Mouse (Mus musculus) left cerebral cortex, adult 8-10 months (tissue): ENCODE results near the gene Bptf. TPM values are rescaled to one million over a fixed set of nuclear protein-coding genes. Genes with fewer than 3 reads are reported as not detected.
"Not testable (repeated sequence)": the region's sequence is repeated elsewhere in the genome, so short reads cannot be mapped to it uniquely, and the experiment has no call there.

Experiments used
- DNase-seq, 2 experiments: peaks; one replicate each; pipeline ENCODE4 v3.0.0; 2022; ENCODE audit warnings: low spot score in 2 of 2
- total RNA-seq, 4 experiments: library from RNA; stranded (reverse); gene quantifications; 2 replicates each; pipeline ENCODE4 v1.2.4; 2022

The Bptf gene
- total RNA-seq, 4 experiments from 2014 or later = 62.9 to 76.6 (median 65.4) TPM

DNA sequence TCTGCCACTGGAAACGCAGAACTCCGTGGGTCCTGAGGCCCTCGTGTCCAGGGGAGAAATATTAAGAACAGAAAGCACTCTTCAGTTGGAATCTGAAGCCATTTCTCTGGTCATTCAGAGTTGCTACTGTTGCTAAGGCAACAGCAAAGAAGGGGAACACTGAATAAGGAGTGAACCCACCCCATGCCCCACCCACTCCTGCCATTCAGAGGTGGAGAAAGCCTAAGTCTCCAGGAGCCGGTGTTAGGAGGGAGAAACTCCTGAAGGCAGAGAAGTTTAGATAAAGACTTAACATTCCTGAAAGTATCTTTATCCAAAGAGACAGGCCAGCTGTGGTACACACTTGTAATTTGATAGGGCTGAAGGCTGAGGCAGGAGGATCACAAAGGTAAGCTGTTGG is 112.6 kb downstream of the Bptf start:
- DNase-seq = no peak

DNA sequence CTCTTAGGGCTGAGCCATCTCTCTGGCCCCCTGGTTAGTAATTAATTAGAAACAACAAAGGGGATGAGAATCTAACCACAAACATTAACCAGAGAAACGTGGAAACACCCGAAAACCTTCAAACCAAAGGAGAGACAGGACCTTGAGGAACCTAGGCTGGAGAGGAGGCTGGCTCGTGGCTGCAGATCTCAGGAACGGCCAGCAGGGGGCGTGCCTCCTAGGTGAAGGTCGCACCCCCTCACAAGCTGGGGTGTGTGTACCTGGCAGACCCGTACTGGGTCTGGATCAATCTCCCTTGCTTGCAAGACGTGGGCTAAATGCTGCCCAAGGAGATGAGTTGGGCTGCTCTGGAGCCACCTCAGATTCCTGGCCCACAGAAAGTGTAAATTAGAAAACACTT is 113.3 kb downstream of the Bptf start:
- no peak for DNase-seq

DNA sequence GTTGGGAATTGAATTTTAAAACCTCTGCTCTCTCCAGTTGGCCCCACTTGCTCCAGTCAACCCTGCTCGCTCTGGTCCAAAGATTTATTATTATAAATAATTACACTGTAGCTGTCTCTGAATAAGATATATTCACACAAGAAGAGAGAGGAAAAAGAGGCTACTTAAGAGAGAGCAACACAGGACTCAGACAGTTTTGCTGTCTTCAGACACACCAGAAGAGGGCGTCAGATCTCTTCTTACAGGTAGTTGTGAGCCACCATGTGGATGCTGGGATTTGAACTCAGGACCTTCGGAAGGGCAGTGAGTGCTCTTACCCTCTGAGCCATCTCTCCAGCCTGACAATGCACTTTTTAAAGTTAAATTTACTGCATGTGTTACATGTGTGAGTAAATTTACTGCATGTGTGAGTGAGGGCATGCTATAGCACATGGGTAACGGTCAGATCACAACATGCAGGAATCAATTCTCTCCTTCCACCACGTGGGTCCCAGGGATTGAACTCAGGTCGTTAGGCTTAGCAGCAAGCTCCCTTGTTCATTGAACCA is 114.5 kb downstream of the Bptf start:
- no peak for DNase-seq

DNA sequence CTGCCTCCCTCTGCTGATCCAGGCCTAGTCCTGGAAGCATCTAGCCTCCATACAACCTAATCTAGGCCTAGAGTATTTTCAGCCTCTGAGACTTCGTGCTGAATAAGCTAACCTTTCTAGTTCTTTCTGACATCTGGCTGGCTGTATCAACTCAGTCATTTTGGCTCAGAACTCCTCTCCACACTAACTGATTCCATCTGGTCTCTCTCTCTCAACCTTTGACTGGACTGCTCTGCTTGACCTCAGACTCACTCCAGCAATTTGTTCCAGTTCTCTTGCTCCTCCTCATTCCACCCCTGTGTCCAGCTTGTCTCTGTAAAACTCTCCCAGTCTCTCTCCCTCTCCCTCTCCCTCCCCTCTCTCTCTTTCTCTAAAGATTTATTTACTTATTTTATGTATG is 115.0 kb downstream of the Bptf start:
- no peak for DNase-seq

DNA sequence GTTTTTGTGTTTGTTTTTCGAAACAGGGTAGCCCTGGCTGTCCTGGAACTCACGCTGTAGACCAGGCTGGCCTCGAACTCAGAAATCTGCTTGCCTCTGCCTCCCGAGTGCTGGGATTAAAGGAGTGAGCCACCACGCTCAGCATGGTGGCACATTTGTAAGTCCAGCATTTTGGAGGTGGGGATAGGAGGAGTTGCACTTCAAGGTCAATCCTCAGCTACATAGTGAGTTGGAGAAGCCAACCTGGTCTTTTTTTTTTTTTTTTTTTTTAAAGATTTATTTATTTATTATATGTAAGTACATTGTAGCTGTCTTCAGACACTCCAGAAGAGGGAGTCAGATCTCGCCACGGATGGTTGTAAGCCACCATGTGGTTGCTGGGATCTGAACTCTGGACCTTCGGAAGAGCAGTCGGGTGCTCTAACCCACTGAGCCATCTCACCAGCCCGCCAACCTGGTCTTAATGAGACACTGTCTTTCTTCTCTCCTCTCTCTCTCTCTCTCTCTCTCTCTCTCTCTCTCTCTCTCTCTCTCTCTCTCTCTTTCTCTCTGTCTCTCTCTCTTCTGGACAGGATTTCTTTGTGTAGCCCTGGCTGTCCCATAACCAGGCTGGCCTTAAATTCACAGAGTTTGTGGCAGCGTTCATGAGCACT is 116.3 kb downstream of the Bptf start:
- DNase-seq = not testable (repeated sequence)

DNA sequence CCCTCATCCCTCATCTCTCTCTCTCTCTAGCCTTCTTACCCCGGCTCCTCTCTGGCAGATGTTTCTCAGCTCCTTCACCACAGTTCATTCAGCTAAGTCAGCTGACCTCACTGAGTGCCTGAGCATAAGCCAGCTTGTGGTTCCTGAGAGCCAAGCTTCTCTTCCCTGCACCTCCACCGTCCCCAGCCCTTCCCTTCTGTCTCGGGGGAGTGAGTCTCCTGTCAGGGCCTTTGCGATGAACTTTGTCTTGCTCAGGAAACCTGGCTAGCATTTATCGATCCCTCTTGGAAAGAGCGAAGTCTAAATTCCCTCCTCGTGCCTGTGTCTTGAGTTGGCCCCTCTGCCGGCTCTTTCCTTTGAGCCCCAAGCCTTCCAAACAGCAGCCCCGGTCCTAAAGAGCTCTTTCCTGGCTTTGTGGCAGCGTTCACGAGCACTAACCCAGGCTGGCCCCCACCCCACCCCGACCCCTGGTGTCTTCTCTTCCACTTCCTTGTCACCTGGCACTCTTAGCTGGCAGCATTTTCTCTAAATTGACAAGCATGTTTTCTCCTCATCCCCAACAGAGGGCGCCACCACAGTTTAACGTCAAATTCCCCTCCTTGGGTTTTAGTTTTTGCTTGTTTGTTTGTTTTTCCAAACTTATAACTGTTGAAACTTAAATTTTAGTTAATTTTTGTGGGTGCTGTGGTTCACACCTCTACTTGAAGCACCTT is 117.2 kb downstream of the Bptf start:
- no peak for DNase-seq

DNA sequence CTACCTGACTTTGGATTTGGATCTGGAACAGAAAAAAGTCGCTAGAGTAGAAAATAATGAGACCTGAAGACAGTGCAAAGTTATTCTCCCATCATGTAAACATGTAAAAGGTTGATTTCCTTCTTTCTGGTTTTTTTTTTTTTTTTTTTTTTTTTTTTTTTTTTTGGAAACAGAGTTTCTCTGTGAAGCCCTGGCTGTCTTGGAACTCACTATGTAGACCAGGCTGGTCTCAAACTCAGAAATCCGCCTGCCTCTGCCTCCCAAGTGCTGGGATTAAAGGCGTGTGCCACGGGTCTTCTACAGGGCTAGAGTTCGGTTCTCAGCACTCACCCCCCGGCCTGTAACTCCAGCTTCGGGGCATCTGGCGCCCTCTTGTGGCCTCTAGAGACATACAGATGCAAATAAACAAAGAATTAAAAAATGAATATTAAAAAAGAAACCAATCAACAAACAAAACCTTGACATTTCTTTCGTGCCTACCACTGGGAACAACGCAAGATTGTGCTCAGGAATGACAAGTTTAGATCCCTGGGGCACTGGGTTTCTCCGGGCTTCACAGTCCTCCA is 117.8 kb downstream of the Bptf start:
- DNase-seq = no peak

DNA sequence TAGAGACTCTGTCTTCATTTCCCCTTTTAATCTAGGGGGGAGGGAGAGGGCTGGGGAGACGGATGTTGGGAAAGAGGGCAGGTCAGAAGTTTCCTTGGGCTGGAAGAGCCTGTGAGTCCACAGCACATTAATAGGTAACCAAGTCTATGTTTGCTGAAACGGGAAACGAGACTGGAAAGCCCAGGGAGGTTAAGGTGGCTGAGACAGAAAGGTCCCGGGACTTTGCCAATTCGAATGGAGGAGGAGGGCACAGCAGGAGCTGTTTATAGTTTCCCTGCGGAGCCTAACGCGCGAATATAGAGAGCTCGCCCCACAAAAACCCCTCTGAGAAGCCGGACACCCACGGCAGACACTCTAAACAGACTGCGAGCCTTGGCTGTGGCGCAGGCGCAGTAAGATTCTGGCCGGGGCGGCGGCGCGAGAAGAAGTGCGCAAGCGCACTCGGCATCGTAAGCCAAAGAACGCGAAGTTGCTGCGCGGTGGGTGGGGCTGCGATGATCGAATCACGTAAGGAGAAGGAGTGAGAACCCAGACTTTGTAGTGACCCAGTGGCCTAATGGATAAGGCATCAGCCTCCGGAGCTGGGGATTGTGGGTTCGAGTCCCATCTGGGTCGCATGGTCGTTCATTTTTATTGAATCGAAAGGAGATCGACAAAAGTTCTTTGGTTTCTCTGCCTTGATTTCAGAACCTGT is 119.5 kb downstream of the Bptf start:
- DNase-seq = peak; percentile 95 to 100

DNA sequence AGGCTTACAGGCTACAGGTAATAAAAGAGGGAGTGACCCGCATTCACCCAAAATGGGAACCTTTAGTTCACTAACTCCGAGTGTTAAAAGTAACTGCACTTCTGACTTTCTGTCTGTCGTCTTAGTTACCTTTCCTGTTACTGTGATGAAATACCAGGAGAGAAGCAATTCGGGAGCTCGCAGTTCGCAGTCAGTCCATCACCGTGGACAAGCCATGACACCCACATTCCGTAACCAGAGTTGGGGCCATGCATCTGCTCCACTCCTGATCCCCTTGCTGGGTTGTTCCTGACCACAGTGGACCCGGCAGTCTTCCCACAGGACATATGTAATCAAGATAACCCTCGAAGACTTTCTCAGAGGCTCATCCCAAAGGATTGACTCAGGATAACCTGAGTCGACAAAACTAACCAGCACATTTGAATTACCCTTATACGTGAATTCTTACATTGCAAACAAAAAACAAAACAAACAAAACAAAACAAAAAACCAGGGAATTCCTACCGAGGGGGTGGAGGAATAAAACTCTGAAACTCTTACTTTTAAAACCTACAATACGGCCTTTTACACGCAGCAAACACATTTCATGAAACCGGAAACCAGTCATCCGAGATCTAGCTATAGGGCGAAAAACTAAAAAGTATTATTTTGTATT is 120.1 kb downstream of the Bptf start:
- DNase-seq = no peak

DNA sequence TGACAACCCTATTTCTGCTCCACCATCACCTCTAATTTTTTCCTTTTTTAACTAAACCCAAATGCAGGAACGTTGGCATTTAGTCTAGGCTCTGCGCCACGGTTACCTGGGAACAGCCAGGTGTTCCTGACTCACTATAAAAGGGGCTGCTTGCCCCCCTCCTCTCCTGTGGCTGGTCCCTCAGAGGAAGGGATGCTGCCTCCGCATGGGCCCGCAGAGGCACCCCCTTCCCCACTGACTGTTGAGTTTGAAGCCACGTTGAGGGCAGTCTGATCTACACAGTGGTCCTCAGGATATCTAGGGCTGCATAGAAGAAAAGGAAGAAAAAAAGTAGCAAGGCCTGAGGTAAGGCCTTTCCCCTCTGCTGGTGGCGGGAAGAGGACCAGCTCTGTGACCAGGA is 120.8 kb downstream of the Bptf start:
- DNase-seq = no peak

DNA sequence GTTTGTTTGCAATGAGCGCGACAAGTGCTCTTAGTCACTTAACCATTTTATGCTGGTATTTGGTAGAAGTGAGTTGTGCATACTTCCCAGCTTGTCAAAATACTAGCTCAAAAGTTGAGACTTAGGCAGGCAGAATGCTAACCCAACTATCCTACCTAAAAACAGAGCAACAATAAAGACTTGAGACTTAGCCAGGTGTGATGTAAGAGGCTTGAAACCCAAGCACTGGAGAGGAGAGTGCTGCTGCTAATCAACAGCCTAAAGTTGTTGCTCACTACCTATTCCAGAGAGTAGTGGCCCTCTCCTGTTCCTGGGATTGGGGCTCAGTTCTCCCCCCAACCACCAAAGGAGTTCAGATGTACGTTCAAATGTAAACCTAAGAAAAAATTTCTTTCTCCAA is 121.5 kb downstream of the Bptf start:
- no peak for DNase-seq

DNA sequence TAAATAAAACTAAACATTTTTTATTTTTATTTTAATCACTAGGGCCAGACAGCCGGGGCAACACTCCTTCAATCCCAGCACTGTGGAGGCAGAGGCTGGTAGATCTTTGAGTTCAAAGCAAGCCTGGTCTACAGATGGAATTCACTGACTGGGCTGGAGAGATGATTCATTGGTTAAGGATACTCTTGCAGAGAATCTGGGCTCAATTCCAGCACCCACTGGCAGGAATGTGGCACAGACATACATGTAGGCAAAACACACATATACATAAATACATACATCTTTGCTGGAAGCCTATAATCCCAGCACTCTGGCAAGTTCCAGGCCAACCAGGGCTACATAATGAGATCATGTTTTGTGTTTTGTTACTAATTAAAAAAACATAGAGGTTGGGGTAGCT is 126.4 kb downstream of the Bptf start:
- no peak for DNase-seq

DNA sequence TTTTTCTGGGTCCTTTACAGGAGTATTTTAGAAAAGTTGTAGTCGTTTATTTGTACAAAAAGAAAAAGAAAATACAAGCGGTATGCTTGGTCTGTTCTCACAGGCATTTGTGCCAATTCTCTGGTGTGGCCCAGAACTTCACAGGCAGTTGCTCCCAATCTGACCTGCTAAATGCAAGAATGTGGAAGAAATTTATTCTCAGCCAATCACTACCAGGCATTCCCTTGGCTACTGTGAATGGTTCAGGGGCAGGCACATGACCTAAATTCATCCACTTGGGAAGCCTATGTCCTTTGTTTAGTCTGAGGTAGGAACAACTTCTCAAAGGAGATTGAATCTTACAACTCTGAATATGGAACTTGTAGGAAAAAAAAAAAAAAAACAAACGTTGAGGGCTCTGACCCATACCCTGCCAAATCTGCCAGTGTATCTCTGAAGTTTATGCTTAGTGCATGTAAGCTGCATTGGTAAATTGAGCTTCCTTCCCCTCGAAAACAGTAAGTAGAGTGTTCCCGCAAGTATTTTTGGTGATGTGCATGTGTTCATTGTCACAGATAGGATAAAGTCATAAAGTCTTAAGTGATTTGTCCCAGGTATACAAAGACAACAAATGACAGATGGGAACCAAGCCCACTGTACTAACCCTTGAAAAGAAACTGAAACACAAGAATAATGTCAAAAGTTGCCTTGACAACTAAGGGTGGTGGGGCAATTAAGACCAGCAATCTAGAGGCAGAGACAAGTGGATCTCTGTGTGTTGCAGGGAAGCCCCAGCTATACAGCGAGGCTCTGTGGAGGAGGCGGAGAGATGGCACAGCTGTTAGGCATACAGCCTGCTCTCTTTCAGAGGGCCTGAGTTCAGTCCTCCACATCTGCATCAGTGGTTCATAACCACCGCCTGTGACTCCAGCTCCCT is 129.9 kb downstream of the Bptf start:
- no peak for DNase-seq

DNA sequence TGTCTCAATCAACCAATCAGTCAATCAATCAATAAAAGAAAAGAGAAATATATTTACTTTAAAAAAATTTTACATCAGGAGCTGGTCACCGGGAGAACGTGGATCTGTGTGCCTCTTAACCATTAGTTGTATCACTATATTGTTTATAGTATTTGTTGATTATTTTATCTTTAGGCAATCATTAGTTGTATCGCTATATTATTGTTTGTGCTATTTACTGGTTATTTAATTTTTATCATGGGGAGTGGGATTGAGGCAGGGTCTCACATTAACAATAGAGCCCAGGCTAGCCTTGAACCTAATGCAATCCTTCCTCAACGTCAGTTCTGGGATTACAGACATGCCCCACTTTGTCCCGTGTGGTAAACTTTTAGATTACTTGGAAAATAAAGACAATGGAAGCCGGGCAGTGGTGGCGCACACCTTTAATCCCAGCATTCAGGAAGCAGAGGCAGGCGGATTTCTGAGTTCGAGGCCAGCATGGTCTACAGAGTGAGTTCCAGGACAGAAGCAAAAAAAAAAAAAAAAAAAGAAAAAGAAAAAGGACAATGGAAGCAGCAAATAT is 131.9 kb downstream of the Bptf start:
- DNase-seq = no peak

DNA sequence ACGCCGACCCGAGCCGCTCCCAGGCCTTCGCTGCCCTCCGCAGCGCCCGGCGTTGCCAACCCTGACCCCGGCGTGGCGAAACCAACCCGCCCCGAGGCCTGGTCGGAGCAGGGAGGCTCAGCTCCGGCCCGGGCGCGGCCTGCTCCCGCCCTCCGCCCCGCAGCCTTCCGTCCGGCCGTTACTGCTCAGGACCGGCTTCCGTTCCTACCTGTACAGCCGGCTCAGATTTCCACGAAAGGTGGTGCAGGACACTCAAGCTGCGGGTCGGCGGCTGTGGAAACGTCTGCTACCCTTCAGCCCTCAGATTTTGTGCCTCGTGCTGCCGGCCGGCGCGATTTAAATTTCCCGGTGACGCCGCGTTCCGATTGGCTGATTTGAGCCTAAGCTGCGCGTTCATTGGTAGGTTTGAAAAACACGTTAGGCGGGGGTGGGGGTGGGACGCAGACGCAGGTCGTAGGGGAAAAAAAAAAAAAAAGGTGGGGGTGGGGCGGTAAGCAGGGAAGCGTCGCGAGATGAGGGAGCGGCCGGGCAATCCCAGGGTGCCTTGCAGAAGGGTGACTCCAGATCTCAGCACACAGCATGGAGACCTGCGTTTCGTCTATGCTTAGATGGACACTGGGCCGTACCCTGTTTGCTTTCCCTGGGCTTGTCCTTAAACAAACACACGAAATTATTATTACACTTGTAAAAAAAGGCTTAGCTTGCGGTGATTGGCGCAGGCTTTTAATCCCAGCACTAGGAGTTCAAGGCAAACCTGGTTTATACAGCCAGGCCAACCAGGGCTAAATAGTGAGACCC is 132.6 kb downstream of the Bptf start, which contains the start of gene Kpna2:
TSS of gene Kpna2 (minus strand) at position 391 of the 798 bp plus-strand sequence.
- DNase-seq = peak; percentile 83 to 84

DNA sequence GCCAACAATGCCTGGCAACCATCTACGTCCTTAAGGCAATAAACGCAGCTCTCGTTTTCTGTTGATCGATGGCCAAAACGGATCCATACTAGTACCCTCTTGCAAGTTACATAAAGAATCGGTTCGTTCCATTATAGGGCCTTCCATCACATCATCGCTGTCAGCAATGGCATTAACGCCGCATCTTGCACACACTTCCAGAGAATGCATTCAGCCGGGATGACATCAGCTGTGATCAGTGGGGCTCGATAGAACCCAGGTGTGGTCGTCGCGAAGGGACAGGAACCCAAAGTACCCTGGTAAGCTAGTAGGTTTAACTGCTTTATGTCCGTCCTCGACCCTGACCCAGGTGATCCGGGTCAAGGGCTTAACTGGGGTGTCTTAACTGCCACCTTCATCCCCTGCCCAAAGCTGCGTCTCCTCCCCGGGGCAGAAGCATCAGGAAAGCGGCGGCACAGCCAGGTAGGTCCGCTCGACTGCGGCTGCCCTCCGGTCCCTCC is 133.2 kb downstream of the Bptf start:
- DNase-seq = peak; percentile 34 to 35

DNA sequence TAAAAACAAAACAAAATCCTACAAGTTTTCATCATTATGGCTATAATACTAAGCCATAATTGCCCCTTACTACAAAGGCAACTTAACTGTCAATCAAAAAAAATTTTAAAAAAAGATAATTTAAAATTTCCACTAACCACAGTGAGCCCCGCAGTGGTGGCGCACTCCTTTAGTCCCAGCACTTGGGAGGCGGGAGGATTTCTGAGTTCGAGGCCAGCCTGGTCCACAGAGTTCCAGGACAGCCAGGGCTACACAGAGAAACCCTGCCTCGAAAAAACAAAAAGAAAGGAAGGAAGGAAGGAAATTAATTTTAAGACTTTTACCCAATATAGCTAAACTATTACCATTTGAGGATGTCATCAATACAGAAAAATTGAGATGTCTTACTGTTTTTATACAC is 134.0 kb downstream of the Bptf start:
- no peak for DNase-seq

DNA sequence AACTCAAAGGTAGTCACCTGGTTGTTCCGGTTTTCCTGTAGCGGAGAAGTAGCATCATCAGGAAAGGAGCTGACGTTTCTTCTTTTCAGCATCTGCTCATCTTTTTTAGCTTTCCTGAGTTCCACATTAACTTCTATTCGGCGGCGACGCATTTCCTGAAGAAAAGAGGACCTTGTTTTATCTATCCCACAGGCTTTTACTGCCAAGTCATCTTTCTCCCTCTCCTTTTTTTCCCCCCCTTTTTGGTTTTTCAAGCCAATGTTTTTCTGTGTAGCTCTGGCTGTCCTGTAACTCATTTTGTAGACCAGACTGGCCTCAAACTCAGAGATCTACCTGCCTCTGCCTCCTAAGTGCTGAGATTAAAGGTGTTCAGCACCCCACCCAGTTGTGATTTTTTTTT is 135.4 kb downstream of the Bptf start:
- not testable (repeated sequence) for DNase-seq
